Mouse (Mus musculus): ENCODE data around the gene Eno2.
A peak's percentile ranks its signal among the peaks of the same experiment; 100 is the strongest.

The Eno2 gene

GRCm38 (mm10) chr6:124765951-124766350 is 3.5 kb downstream of the Eno2 start:
- DNase-seq (ENCODE audit: low spot score) = no peak

GRCm38 (mm10) chr6:124759259-124759658 is 10.2 kb downstream of the Eno2 start:
- DNase-seq (ENCODE audit: low spot score) = peak; percentile 86

- no peak for DNase-seq (ENCODE audit: low spot score)
These were observed 10.6 kb downstream of the Eno2 start for GRCm38 (mm10) chr6:124758849-124759232.

- no peak for DNase-seq (ENCODE audit: low spot score)
These were observed 11.3 kb downstream of the Eno2 start for GRCm38 (mm10) chr6:124757909-124758848.

- no peak for DNase-seq (ENCODE audit: low spot score)
These were observed 12.1 kb downstream of the Eno2 start for GRCm38 (mm10) chr6:124757351-124757880.

GRCm38 (mm10) chr6:124756652-124757350 is 12.7 kb downstream of the Eno2 start:
- DNase-seq (ENCODE audit: low spot score) = peak; percentile 36

- peak; percentile 38 for DNase-seq (ENCODE audit: low spot score)
These were observed 13.5 kb downstream of the Eno2 start, which contains the start of the genes Gm45234 and Atn1 for GRCm38 (mm10) chr6:124755831-124756595. Gene Gm45234, minus strand, starts transcription at chr6:124756021. Gene Atn1, minus strand, starts transcription at chr6:124756524.

GRCm38 (mm10) chr6:124755306-124755705 is 14.2 kb downstream of the Eno2 start:
- DNase-seq (ENCODE audit: low spot score) = no peak

GRCm38 (mm10) chr6:124753861-124754260 is 15.6 kb downstream of the Eno2 start:
- DNase-seq (ENCODE audit: low spot score) = no peak

- peak; percentile 75 for DNase-seq (ENCODE audit: low spot score)
These were observed 19.1 kb downstream of the Eno2 start for GRCm38 (mm10) chr6:124750405-124750804.

GRCm38 (mm10) chr6:124746654-124747632 is 22.5 kb downstream of the Eno2 start:
- no peak for DNase-seq (ENCODE audit: low spot score)

GRCm38 (mm10) chr6:124746296-124746605 is 23.2 kb downstream of the Eno2 start:
- no peak for DNase-seq (ENCODE audit: low spot score)

GRCm38 (mm10) chr6:124745490-124746295 is 23.8 kb downstream of the Eno2 start:
- DNase-seq (ENCODE audit: low spot score) = peak; percentile 93

GRCm38 (mm10) chr6:124744755-124745321 is 24.6 kb downstream of the Eno2 start:
- no peak for DNase-seq (ENCODE audit: low spot score)

GRCm38 (mm10) chr6:124743647-124744046 is 25.8 kb downstream of the Eno2 start:
- DNase-seq (ENCODE audit: low spot score) = no peak

- DNase-seq (ENCODE audit: low spot score) = no peak
These were observed 26.5 kb downstream of the Eno2 start for GRCm38 (mm10) chr6:124742839-124743514.

GRCm38 (mm10) chr6:124741842-124742241 is 27.6 kb downstream of the Eno2 start:
- DNase-seq (ENCODE audit: low spot score) = no peak

GRCm38 (mm10) chr6:124740888-124741761 is 28.3 kb downstream of the Eno2 start, which contains the start of gene Grcc10:
Gene Grcc10, minus strand, starts transcription at chr6:124741374.
- peak; percentile 97 for DNase-seq (ENCODE audit: low spot score)
